In genomic region chr12:32954216-32955021, GRCm38 (mm10) we compare ENCODE assay signal across 8 mouse cellular contexts. TPM values are rescaled to one million over a fixed set of nuclear protein-coding genes. Genes with fewer than 3 reads are reported as not detected.
A peak's percentile ranks its signal among the peaks of the same experiment; 100 is the strongest.
DNase-seq lines count a peak whose midpoint lies in the region; ATAC-seq and TF ChIP-seq lines count a peak whose summit lies in the region.

No protein-coding gene starts in this region.

- DNase-seq in embryo, embryonic 10.5 days (ENCODE audit: low spot score), result peak; percentile 61
- no peak for DNase-seq in embryo, embryonic 9.5 days (ENCODE audit: extremely low spot score)
- DNase-seq in 416B (ENCODE audit: low read depth) (peak; percentile 94), liver (peak; percentile 81)
- peak; percentile 61 for DNase-seq in brain, embryonic 14.5 days (ENCODE audit: low read depth)
- peak; percentile 36 to 70 for DNase-seq in monocyte, adult 2 months (ENCODE audit: low read depth in 1 of 2, low spot score in 2 of 2)
- DNase-seq in cerebellum, postnatal 10 days, result no peak

- TF ChIP-seq POLR2A in brain, embryonic 14.5 days (IDR thresholded peaks at IDR 0.05; ENCODE audit: borderline replicate concordance, extremely low read depth, insufficient read depth, insufficient read length, poor library complexity, severe bottlenecking), result no peak

- ATAC-seq in granulocyte monocyte progenitor cell, adult 5-6 weeks (replicated peaks; ENCODE audit: poor library complexity, severe bottlenecking), result peak; percentile 54

- TF ChIP-seq CTCF in brain, embryonic 14.5 days (IDR thresholded peaks at IDR 0.05; ENCODE audit: borderline replicate concordance, extremely low read depth, insufficient read depth, insufficient read length), result no peak

RNA-seq across cellular contexts. Expression of gene Sypl, which starts 0.7 kb away (rescaled TPM):
- 27.7 and 28.9 TPM in 2 replicates for polyA plus RNA-seq in brain, embryonic 14.5 days (2012; rRNA removed)
- 115 and 136 TPM in 2 replicates for total RNA-seq in granulocyte monocyte progenitor cell, adult 5-6 weeks (2014; fragmentation: Nextera tagmentation)
- total RNA-seq in granulocyte monocyte progenitor cell, adult 5-6 weeks (2017), result 78.7 and 79.8 TPM in 2 replicates

Comparison
In these comparisons a context has a peak if more than half of its experiments do, and no peak if none do; other contexts are left out.
1. DNase-seq: peak in embryo, embryonic 10.5 days (single experiment), 416B (single experiment), brain, embryonic 14.5 days (single experiment), liver (single experiment) and monocyte, adult 2 months (2 of 2); none in embryo, embryonic 9.5 days (single experiment) and cerebellum, postnatal 10 days (0 of 2).